Comparison of ENCODE assay signal across 9 mouse cellular contexts in the genomic region with DNA sequence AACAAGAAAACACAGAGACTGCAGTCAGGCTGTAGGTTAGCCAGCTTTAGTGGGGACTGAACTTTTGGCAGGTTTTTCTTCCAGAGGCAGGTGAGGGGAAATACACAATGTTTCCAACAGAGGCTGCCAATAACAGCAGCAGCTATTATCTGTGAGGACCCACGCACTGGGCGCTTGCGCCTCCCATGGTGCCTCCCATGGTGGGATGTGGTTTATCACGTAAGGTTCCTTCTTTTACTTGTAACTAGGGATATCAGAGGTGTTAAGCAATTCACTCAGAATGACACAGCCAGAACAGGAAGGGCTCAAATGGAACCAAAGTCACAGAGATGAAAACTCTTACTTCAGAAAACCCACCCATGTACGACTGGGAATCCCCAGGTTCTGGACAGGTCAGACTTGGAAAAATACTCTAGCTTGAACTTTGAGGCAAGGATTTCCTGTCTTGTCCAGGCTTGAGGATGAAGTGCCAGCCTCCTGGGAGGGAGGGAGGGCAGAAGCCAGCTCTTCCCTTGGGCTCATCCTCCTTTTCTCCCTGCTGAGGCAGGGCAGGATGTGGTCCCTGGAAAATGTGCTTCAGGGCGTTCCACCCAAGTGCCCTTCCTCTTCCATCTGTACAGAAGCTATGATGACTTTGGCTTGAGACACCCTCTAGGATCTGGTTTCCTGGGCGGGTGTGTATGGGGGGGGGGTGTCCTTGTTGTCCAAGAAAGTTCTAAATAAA. TPM values are rescaled to one million over a fixed set of nuclear protein-coding genes. Genes with fewer than 3 reads are reported as not detected.
DNase-seq lines count a peak whose midpoint lies in the region; ATAC-seq and TF ChIP-seq lines count a peak whose summit lies in the region.
"Had no signal": no experiment of that assay in that cellular context is flagged by ENCODE, and none has a peak within 500 bp of the region (broad histone marks: within the 10 kb centered on the region; RNA-seq: fewer than 3 reads in every experiment).

No protein-coding gene starts in this region.

- H3K9ac ChIP-seq in midbrain, postnatal 0 days (replicated peaks; ENCODE audit: low read length, poor library complexity, severe bottlenecking), result no peak overlapping the region
- H3K9ac ChIP-seq in midbrain, embryonic 14.5 days (replicated peaks; ENCODE audit: low read length), result no peak overlapping the region
- H3K9ac ChIP-seq in embryonic facial prominence, embryonic 13.5 days, result no peak overlapping the region

- peaks cover 2% of the 10 kb centered on the region; the same call in 1 of the 2 replicates for H3K4me1 ChIP-seq in midbrain, postnatal 0 days (ENCODE audit: insufficient read depth, low read length)
- H3K4me1 ChIP-seq in midbrain, embryonic 14.5 days (ENCODE audit: control insufficient read depth, insufficient read depth, low read length), result peaks cover 5% of the 10 kb centered on the region; the same call in 1 of the 2 replicates
- H3K4me1 ChIP-seq in embryonic facial prominence, embryonic 13.5 days, result peaks cover 71% of the 10 kb centered on the region

- 46% methylated on average over 7 of the region's 7 CpGs for WGBS in midbrain, postnatal 0 days
- 53% methylated on average over 7 of the region's 7 CpGs for WGBS in midbrain, embryonic 14.5 days
- 43% methylated on average over 7 of the region's 7 CpGs for WGBS in embryonic facial prominence, embryonic 13.5 days

- no peaks in the 10 kb centered on the region for H3K36me3 ChIP-seq in midbrain, postnatal 0 days (ENCODE audit: insufficient read depth, low read length)
- H3K36me3 ChIP-seq in midbrain, embryonic 14.5 days (ENCODE audit: control insufficient read depth, insufficient read depth, low read length), result no peaks in the 10 kb centered on the region
- no peaks in the 10 kb centered on the region for H3K36me3 ChIP-seq in embryonic facial prominence, embryonic 13.5 days

- peak overlapping the region; percentile 68; the same call in 1 of the 2 replicates for H3K27ac ChIP-seq in midbrain, postnatal 0 days (ENCODE audit: low read depth, low read length)
- no peak overlapping the region for H3K27ac ChIP-seq in midbrain, embryonic 14.5 days (replicated peaks; ENCODE audit: low read depth, low read length)
- peak overlapping the region; percentile 84 for H3K27ac ChIP-seq in embryonic facial prominence, embryonic 13.5 days

- H3K4me3 ChIP-seq in midbrain, postnatal 0 days (ENCODE audit: low read depth, low read length), result no peak overlapping the region
- no peak overlapping the region for H3K4me3 ChIP-seq in midbrain, embryonic 14.5 days (replicated peaks; ENCODE audit: low read depth, low read length)
- H3K4me3 ChIP-seq in embryonic facial prominence, embryonic 13.5 days, result no peak overlapping the region
- H3K4me3 ChIP-seq: erythroblast, embryonic 14.5 days had no signal

- H3K4me2 ChIP-seq in midbrain, postnatal 0 days (ENCODE audit: low read depth, low read length, poor library complexity, severe bottlenecking), result no peak overlapping the region
- H3K4me2 ChIP-seq in midbrain, embryonic 14.5 days (ENCODE audit: low read length), result no peak overlapping the region
- H3K4me2 ChIP-seq in embryonic facial prominence, embryonic 13.5 days, result peak overlapping the region; percentile 37; the same call in 1 of the 2 replicates

- DNase-seq in midbrain, postnatal 0 days (ENCODE audit: low spot score), result no peak
- no peak for DNase-seq in midbrain, embryonic 14.5 days
- peak; percentile 68 for DNase-seq in kidney, postnatal 14 days
- DNase-seq in retina, embryonic 14.5 days (ENCODE audit: low spot score), result no peak
- DNase-seq in left cerebral cortex, postnatal 25 days (ENCODE audit: low spot score in 2 of 2), result no peak

- TF ChIP-seq CTCF in midbrain, postnatal 0 days (IDR thresholded peaks at IDR 0.05), result no peak

- intact Hi-C loops in left cerebral cortex, postnatal 25 days (cut with DNase I), result no loop called here

- H3K9me3 ChIP-seq in midbrain, postnatal 0 days (ENCODE audit: low read length), result no peaks in the 10 kb centered on the region
- H3K9me3 ChIP-seq in midbrain, embryonic 14.5 days (ENCODE audit: control insufficient read depth, low read length), result no peaks in the 10 kb centered on the region
- no peaks in the 10 kb centered on the region for H3K9me3 ChIP-seq in embryonic facial prominence, embryonic 13.5 days

- H3K27me3 ChIP-seq in midbrain, postnatal 0 days (ENCODE audit: insufficient read depth, low read length), result no peaks in the 10 kb centered on the region
- H3K27me3 ChIP-seq in midbrain, embryonic 14.5 days (ENCODE audit: control insufficient read depth, insufficient read depth, low read length), result no peaks in the 10 kb centered on the region
- H3K27me3 ChIP-seq in embryonic facial prominence, embryonic 13.5 days, result no peaks in the 10 kb centered on the region

- no peak for ATAC-seq in midbrain, postnatal 0 days (ENCODE audit: low FRiP score)
- ATAC-seq in midbrain, embryonic 14.5 days (ENCODE audit: low FRiP score, low TSS enrichment), result no peak
- no peak for ATAC-seq in embryonic facial prominence, embryonic 13.5 days (ENCODE audit: insufficient number of reproducible peaks, insufficient read depth, low FRiP score, low TSS enrichment, low read depth)
- ATAC-seq in monocyte, adult 5-6 weeks (replicated peaks; ENCODE audit: insufficient number of reproducible peaks, low FRiP score, low TSS enrichment, poor library complexity, severe bottlenecking), result peak; percentile 26; the same call in 1 of the 2 replicates
- no peak for ATAC-seq in frontal cortex, adult (ENCODE audit: low TSS enrichment)

RNA-seq across cellular contexts. Expression of gene Cd9, which starts 12.8 kb away (rescaled TPM):
- total RNA-seq in midbrain, postnatal 0 days (2014; rRNA removed), result 40.3 and 49.1 TPM in 2 replicates
- polyA plus RNA-seq in midbrain, postnatal 0 days (2015; fragmentation: Nextera tagmentation; extraction: Ambion mirVana), result 105 and 118 TPM in 2 replicates
- polyA plus RNA-seq in midbrain, embryonic 14.5 days (2014; fragmentation: Nextera tagmentation; extraction: Ambion mirVana), result 59.8 and 66.5 TPM in 2 replicates
- 160 and 189 TPM in 2 replicates for polyA plus RNA-seq in embryonic facial prominence, embryonic 13.5 days (2015; fragmentation: Nextera tagmentation; extraction: Ambion mirVana)
- total RNA-seq in monocyte, adult 5-6 weeks (2017), result 490 to 606 TPM (median 578 TPM) in 3 replicates
- total RNA-seq in left cerebral cortex, postnatal 25 days (2021), result 10 to 100 TPM; 48.6 to 56.9 TPM
- polyA plus RNA-seq: erythroblast, embryonic 14.5 days had no signal
